Mouse (Mus musculus) forelimb bud, embryonic 11.5 days (tissue): ENCODE measurements around the gene Sorcs2.
"Not testable (repeated sequence)": the region's sequence is repeated elsewhere in the genome, so short reads cannot be mapped to it uniquely, and the experiment has no call there.

ENCODE experiments used
- DNase-seq: peaks from one replicate; pipeline ENCODE4 v3.0.0-alpha.2; 2012; ENCODE audit warnings: low read depth, low spot score

The Sorcs2 gene

DNA sequence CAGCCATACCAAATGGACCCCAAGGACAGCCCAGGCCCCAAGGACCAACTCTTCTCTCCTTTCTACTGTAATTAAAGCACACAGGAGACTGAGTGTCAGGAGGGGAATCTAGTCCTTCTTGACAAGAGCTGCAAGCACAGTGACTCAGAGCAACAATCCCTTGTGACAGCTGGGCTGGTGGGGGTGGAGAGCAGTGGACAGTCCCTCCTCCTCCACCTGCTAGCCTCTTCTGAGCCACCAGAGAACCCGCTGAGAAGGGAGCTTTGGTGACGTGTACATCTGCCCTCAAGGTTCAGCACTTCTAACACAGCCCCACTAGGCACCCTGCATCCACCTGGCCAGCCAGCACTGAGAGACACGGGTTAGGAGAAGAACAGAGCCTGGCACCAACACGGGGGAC lies 96.8 kb downstream of the Sorcs2 start:
- DNase-seq: no peak

DNA sequence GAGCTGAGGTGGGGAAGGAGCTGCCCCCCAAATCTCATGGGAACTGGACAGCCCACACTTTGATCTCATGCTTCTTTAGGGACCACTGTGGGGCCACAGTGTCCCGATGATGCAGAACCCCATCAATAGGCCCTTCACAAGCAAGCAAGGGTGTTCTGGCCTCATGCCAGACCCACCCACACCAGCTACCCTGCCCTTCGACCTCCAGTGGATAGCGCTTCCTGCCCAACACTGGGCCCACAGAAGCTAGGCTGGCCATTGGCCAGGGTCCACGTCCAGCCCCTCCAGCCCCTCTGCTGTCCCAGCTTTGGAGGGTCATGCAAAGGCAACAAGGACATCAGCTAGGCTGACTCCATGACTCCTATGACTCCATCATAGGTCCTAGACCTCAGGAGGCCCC lies 99.9 kb downstream of the Sorcs2 start:
- no peak for DNase-seq

DNA sequence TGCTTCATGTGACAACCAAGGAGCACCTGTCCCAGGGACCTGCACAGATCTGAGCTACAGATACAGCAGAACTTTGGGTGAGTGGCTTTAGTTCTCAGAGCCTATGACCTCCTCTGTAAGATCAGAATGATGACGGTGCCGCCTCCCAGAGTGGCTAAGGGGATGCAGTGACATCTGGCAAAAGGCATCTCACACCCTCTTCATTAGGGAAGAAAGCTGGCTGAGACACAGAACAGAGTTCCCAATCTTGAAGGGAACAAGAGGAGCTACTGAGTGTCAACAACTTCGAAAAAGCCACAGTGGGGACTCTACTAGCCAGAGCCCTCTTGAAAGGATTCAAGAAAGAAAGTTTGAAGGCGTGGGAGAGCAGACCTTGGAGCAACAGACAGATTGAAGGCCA lies 100.7 kb downstream of the Sorcs2 start:
- no peak for DNase-seq

DNA sequence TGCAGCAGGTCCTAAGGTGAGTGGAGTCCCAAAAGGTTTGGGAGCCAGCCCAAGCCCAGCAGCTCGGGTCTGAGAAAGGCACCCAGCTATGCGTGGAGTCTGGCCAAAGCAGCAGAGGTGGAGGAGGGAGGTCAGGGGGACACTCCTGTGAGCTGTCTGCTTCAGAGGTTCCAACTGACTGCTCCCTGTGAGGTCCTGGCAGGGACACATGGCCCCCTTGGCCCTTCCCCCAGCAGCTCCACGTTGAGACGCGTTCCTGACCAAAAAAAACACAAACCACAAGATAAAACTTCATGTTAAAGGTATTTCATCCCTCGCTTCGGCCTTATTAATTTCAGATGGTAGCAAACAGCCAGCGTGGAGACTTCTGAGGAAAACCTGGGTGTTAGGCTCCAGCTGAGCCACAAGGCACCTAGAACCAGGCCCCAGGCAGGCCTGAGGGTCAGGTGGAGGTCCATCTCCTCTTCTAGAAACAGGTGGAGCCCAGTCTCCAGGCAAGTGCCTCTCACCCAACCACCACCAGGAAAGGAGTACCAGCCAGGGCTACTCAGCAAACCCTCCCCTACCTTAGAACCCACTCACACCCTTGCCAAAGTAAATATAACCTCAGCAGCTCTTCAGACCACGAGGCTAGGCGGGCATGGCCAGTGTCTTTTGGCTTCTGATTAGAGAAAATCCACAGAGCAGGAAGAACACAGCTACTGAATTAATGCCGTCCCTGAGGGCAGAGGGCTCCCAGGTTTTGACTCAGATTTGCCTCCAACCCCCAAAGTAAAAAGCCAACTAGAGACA lies 104.6 kb downstream of the Sorcs2 start:
- DNase-seq: no peak

DNA sequence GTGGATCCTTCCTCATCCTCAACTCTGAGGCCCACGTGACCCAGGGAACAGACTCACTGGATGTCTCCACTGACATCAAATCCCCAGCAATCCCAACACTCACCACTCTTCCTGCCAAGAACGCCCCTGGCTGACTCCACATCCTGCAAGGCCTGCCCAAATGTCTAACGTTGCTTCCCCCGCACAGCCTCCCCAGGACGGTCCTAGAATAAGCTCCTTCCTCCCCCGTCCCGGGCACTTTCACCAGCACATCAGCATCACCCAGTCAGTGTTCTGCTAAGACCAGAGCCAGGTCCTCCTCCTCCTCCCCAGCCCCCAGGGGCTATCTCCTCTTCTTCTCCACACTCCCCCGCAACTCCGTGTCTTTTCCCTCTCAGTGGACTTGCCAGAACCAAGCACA lies 105.6 kb downstream of the Sorcs2 start:
- DNase-seq: no peak

DNA sequence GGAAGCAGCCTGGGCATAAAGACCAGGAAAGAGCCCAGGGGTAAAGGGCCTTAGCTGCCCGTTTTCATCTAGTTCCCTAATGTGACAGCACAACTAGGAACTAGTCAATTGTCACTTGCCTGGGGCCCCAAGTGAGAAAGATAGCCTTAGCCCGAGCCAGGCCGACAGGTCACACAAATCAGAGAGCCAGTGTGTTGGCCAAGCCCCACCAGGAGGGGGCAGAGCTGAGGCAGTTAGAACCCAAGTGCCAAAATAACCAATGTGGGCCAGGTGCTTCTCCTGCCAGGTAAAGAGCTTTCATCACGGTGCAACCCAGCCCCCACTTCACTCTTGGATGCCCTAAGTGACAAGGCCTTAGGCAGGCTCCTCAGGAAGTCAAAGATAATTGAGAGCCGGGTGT lies 106.7 kb downstream of the Sorcs2 start:
- no peak for DNase-seq

DNA sequence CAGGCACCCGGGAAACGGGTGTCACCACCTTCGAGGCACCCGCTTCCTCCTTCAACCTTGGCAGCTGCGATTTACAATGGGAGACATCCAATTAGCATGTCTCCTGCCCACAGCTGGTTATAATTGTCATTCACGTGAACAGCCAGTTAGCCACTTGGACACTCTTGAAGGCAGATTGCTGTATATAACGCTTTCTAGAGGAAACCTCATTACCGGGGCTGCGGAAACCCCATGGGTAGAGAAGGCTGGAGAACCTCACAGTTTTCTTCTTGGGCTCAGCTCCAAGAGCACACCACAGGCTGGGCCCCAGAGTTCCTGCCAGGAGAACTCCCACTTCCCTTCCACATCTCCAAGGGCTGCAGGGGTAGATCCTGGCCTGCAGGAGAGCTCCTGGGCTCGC lies 112.5 kb downstream of the Sorcs2 start:
- peak; percentile 49 for DNase-seq

DNA sequence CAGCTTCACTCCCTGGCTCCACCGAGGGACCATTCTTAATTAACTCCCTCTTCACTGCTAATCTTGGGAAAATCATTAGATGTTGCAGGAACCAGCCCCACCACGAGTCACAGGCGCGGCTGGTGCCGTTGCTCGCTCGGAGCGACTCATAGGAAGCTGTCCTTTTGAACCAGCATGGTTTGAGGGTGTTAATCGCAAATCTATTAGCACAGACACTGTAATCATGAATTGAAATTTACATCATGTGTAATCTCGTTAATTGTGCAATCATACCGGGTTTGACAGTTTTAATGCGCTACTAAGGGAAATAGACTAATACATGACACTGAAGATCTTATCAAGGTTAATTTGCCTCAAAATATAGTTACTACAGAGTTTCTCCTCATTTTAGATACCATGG lies 118.0 kb downstream of the Sorcs2 start:
- DNase-seq: no peak

DNA sequence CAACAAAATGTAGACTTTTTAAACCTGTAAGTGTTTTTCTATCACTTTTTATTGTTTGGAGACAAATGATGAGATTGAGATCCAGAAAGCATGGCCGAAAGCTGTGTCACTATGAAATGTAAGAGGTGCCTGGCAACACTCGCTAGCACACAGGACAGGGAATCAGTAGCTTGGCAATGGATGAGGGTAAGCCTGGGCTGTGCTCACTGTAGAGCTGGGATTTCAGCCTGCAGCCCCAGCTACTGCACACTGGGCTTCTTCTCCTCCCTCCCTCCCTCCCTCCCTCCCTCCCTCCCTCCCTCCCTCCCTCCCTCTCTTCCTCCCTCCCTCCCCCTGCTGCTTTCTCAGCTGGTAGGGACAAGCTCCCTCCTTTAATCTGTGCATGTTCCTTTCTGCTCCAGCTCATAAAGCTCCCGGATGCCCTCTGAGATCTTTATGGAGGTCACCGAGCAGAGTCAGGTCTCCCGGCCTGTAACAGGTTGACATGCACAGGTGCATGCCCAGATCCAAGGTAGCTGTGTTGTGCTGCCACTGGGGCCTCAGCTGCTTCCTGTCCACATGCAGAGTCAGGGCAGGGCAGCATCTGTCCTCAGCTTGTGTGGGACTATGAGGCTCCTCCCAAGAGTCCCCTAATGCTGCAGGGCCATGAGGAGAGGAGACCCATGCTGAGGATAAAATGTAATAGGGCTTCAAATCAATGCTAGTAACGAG lies 123.1 kb downstream of the Sorcs2 start:
- DNase-seq: no peak

DNA sequence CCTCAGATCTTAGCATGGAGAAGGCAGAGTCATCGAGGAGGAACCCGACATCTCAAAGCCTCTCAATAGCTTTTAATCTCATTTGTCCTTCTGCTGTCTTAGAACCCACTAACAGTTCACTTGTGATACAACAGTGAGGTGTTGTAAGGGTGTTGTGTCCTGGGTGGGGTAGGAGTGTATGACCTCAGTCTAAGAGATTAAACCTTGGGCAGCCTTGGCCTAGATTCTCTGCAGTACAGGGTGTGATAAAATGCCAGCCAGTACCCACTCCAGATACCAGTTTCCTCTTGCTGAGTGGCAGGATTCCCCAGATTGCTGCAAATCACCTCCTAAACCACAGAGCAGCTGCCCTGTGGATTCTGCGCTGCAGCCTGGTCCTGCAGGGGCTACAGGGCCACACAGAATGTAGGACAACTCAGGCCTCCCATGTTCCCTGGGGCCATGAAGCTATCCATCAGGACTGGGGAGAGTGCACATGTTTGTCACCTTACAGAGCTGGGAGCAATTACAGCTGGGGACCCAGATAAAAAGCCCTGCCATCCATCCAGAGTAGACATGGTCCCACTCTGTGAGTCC lies 130.7 kb downstream of the Sorcs2 start:
- DNase-seq: no peak

DNA sequence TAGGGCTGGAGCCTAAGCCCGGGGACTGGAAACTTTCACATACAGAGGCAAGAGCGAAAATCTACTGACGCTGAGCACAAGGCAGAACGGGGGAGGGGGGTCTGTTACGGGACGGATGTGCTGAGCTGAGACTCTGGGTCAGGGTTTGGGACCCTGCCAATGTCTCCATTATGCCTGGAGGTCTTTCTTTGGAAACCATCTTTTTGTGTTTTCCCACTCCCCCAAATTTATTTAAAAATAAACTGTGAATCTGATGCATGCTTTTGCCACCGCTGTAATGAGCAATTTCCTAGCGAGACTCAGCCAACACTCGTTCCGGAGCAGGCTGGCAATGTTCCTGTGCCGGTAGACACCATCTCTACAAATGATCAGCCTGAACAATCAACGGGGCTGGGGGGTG lies 137.1 kb downstream of the Sorcs2 start:
- DNase-seq: no peak

DNA sequence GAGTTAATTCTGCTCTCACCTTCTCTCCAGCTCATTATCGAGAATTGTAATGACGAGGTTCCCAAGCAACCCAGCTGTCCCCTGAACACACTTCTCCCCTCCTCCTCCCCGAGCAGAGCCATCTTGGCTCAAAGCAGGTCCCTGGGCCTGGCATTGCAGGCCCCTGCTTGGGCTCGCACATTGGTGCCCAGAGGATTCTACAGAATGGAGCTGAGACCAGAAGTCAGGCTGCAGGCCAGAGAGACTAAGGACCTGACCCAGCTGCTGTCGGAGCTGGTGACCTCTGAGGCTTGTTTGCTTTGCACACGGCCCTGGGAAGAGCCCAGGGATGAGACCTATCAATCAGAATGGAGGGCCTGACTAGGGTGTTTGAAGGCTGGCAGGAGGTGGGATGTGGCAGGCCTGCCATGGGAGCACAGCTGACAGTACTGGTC lies 138.2 kb downstream of the Sorcs2 start:
- no peak for DNase-seq

DNA sequence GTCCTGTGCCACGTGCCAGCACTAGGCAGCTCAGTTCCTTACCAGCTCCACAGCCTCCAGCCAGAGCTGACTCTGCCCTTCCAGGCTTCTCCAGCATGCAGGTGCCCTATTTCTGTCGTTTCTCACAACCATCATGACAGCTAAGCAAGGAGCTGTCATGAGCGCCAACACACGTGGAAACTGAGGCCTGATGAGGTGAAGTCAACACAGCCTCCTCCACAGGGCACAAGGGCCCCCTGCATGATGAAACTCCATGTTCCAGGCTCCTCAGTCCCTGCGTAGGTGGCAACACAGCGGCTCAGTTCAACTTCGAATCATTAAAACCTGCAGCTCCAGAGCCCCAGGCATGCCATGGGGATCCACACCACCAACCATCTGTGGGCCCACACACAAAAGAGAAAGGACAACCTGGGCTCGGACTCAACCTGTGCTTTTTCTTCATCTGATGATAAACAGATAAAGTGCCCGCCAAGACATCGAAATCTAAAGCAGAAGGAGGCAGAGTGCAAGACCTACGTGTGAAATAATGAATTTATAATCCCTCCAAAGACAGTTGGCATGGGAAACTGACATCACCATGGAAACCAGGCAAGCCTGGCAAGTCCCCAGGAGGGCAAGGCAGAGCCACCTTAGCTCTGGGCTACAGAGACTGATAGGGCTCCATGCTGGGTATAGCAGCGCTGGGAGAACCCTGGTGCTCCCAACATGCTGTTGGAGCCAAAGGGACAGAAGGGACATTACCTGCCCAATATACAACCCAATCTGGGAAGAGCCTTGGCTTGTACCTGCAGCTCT lies 139.4 kb downstream of the Sorcs2 start:
- DNase-seq: no peak

DNA sequence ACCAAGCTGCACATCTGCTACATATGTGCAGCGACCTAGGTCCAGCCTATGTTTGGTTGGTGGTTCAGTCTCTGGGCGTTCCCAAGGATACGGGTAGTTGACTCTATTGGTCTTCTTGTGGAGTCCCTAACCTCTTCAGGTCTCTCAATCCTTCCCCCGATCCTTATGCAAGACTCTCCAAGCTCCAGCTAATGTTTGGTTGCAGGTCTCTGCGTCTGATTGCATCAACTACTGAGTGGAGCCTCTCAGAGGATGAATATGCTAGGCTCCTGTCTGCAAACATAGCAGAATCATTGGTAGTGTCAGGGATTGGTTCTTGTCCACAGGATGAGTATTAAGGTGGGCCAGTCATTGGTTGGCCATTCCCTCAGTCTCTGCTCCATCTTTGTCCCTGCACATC lies 140.9 kb downstream of the Sorcs2 start:
- no peak for DNase-seq

DNA sequence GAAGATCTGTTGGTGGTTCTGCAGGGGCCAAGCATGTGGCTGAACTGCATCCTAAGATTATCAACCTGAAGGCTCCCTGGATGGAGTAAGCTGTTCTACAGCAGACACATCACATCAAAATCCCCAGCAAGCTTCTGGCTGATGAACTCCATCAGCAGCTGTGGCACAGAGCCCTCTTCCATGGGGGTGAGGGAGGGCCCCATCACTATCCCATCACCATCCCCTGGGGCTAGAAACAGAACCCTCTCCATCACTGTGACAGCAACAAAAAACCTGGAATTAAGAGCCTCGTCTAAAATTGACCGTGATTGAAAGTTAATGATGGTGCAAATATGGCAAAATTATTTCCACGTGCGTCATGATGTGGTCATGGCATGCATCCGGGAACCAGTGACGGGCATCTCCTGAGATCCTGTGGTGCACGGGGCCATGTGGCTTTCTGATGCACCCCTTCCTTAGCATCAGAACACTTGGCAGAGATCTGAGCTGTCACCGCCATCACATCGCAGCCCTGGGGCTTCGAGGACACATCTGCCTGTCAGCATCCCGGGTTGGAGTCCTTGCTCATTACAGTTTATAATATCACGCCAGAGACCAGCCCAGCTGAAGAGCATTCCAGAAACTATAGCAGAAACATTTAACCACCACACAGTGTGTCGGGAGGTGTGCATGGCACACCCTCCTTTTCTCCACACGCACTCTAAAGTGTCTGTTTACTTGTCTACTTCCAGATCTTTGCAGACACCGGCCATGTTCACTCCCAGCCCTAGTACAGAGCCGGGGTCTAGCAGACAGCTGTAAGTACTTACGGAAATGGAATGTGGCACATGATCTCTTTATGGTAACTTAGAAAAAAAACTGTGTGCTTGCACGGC lies 143.1 kb downstream of the Sorcs2 start:
- peak; percentile 67 for DNase-seq

DNA sequence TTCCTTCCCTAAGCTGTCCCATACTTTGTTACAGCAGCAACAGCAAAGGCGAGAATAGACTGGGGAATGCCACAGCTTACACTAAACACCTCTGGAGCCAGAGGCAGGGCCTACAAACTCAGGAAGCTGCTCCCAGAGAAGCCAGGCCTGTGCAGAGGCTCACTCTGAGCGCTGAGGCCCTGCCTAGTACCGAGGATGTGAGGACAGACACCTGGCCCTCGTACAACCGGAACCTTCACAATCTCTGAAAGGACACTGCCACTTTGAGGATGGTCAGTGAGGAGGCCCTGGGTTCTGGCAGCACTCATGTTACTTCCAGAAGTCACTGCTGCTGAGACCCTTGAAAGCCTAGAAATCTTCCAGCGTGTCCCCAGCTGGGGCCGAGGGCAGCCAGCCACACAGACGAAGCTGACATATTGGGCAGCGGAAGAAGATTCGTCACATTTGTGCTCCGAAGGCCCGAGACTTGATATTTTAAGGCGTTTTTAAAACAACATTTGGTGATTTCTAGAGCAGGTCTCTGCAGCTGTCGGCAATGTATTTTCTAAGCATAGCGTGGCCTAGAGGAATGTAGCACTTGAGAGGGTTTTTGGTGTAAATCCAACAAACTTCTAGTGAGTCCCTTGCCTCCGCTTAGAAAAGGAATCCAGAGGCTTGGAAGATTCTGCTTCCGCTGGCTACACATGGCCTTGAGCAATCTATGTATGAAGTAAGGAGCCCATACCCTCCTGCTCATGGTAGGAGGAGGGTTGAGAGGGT lies 145.0 kb downstream of the Sorcs2 start:
- DNase-seq: no peak

DNA sequence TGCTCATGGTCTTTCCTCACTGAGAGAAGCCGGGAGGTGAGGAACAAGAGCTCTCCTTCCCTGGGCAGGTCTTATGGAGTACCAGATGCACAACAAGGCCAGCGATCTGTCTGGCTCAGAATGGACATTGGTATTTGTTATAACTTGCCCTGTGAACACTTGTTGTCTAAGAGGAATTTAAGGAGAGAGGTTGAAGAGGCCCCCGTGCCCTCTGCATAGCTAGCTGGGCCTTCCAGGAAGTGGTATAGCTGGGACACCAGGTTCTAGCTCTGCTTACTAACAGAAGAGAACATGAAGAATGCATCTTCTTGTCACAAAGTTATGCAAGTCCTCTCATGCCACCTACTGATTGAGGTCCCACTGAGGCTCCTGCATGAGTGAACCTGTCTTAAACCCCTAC lies 149.9 kb downstream of the Sorcs2 start:
- DNase-seq: no peak

DNA sequence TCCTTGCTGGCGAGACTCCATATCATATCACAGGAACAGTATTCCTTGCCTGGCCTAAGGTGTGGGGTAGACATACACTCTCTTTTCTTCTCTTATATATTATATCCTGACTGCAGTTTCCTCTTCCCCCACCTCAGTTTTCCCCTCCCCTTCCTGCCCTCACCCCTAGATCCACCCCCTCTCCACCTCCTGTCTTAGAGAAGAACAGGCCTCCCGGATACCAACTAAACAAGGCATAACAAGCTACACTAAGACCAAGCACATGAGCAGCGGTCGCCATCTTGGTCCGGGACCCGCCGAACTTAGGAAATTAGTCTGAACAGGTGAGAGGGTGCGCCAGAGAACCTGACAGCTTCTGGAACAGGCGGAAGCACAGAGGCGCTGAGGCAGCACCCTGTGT lies 160.4 kb downstream of the Sorcs2 start:
- DNase-seq: not testable (repeated sequence)

DNA sequence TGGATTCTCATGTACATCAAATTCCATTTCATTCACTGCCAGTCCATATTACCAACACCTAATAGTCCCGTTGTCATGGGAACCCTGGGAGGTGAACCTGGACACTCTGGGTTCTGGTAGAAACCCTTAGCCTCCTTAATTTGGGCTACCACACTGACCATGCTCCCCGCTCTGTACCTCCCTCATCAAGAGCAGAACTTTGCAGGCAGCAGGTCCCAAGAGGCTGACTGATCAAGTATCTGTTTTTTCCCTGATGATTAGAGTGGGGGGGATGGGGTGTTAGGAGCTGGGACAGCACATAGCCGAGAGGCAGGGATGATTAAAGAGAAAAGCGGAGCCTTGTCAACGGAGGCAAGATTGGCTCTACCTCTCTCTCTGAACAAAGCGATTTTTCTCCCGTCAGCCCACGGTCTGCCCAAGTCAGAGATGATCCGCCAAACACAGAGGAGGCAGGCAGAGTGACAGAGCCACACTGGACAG lies 167.6 kb downstream of the Sorcs2 start:
- DNase-seq: no peak
